Mouse (Mus musculus): ENCODE measurements around the gene Tmem120b.
A peak's percentile ranks its signal among the peaks of the same experiment; 100 is the strongest.
"Not testable (repeated sequence)": the region's sequence is repeated elsewhere in the genome, so short reads cannot be mapped to it uniquely, and the experiment has no call there.

Gene Tmem120b

GRCm38 (mm10) chr5:123050918-123051317 is 17.3 kb upstream of the Tmem120b start:
- DNase-seq (ENCODE audit: inconsistent age in 2 of 2, low spot score in 1 of 2): peak in 1 of 2 experiments; percentile 72

- no peak for DNase-seq (ENCODE audit: inconsistent age in 2 of 2, low spot score in 1 of 2)
These were observed 16.5 kb upstream of the Tmem120b start for GRCm38 (mm10) chr5:123051736-123052135.

- peak; percentile 100 for DNase-seq (ENCODE audit: inconsistent age in 2 of 2, low spot score in 1 of 2)
These were observed 10.6 kb upstream of the Tmem120b start for GRCm38 (mm10) chr5:123057366-123058250.

GRCm38 (mm10) chr5:123058251-123059102 is 9.7 kb upstream of the Tmem120b start:
- DNase-seq (ENCODE audit: inconsistent age in 2 of 2, low spot score in 1 of 2): peak in 1 of 2 experiments; percentile 23

- DNase-seq (ENCODE audit: inconsistent age in 2 of 2, low spot score in 1 of 2): peak; percentile 46 to 79
These were observed 8.3 kb upstream of the Tmem120b start for GRCm38 (mm10) chr5:123059757-123060520.

GRCm38 (mm10) chr5:123060706-123061401 is 7.4 kb upstream of the Tmem120b start:
- no peak for DNase-seq (ENCODE audit: inconsistent age in 2 of 2, low spot score in 1 of 2)

GRCm38 (mm10) chr5:123061402-123061749 is 6.8 kb upstream of the Tmem120b start:
- DNase-seq (ENCODE audit: inconsistent age in 2 of 2, low spot score in 1 of 2): not testable (repeated sequence)

- DNase-seq (ENCODE audit: inconsistent age in 2 of 2, low spot score in 1 of 2): no peak
These were observed 5.1 kb upstream of the Tmem120b start for GRCm38 (mm10) chr5:123063141-123063540.

- peak; percentile 29 to 85 for DNase-seq (ENCODE audit: inconsistent age in 2 of 2, low spot score in 1 of 2)
These were observed 4.0 kb upstream of the Tmem120b start for GRCm38 (mm10) chr5:123064207-123064606.

GRCm38 (mm10) chr5:123067395-123067995 is 720 bp upstream of the Tmem120b start:
- DNase-seq (ENCODE audit: inconsistent age in 2 of 2, low spot score in 1 of 2): peak in 1 of 2 experiments; percentile 56

GRCm38 (mm10) chr5:123068714-123069113 is 499 bp downstream of the Tmem120b start:
- no peak for DNase-seq (ENCODE audit: inconsistent age in 2 of 2, low spot score in 1 of 2)

GRCm38 (mm10) chr5:123075576-123076418 is 7.6 kb downstream of the Tmem120b start:
- peak; percentile 96 to 97 for DNase-seq (ENCODE audit: inconsistent age in 2 of 2, low spot score in 1 of 2)

GRCm38 (mm10) chr5:123076419-123077281 is 8.4 kb downstream of the Tmem120b start:
- peak in 1 of 2 experiments; percentile 38 for DNase-seq (ENCODE audit: inconsistent age in 2 of 2, low spot score in 1 of 2)

- no peak for DNase-seq (ENCODE audit: inconsistent age in 2 of 2, low spot score in 1 of 2)
These were observed 11.4 kb downstream of the Tmem120b start for GRCm38 (mm10) chr5:123079568-123079967.

GRCm38 (mm10) chr5:123080041-123080440 is 11.8 kb downstream of the Tmem120b start:
- peak in 1 of 2 experiments; percentile 40 for DNase-seq (ENCODE audit: inconsistent age in 2 of 2, low spot score in 1 of 2)

GRCm38 (mm10) chr5:123080510-123080909 is 12.3 kb downstream of the Tmem120b start:
- DNase-seq (ENCODE audit: inconsistent age in 2 of 2, low spot score in 1 of 2): no peak

GRCm38 (mm10) chr5:123083340-123084050 is 15.3 kb downstream of the Tmem120b start:
- DNase-seq (ENCODE audit: inconsistent age in 2 of 2, low spot score in 1 of 2): no peak

Measured in adrenal gland, adult (tissue).